Mouse (Mus musculus) lung, postnatal 0 days (tissue): ENCODE measurements around the gene Arhgap22.

Source experiments
- CTCF ChIP-seq: IDR thresholded peaks from 2 replicates; pipeline ENCODE4 v1.5.1; 2016; ENCODE audit warnings: antibody characterized with exemption, mild to moderate bottlenecking
- EP300 ChIP-seq: IDR thresholded peaks from 2 replicates; pipeline ENCODE4 v1.6.1; 2016; ENCODE audit warnings: antibody characterized with exemption, mild to moderate bottlenecking, control low read depth

- TF ChIP-seq CTCF (no peak), EP300 (no peak)
These were observed 129.4 kb downstream of the Arhgap22 start for GRCm38 (mm10) chr14:33343131-33343725.
